Mouse (Mus musculus) gastrocnemius, adult 8-10 months (tissue): ENCODE results near the gene Zfp27. TPM values are rescaled to one million over a fixed set of nuclear protein-coding genes. Genes with fewer than 3 reads are reported as not detected.
"Not testable (repeated sequence)": the region's sequence is repeated elsewhere in the genome, so short reads cannot be mapped to it uniquely, and the experiment has no call there.

Experiments used
- DNase-seq, 2 experiments: peaks; one replicate each; pipeline ENCODE4 v3.0.0; 2022; ENCODE audit warnings: low spot score in 2 of 2
- microRNA-seq: library from miRNA; unstranded; fragments of <30 nt; microRNA quantifications from one replicate; pipeline ENCODE4 v1.2.0, GENCODE M21; 2022
- total RNA-seq, 4 experiments: library from RNA; stranded (reverse); gene quantifications; 2 replicates each; pipeline ENCODE4 v1.2.4; 2022

Zfp27 gene
- total RNA-seq, 4 experiments from 2014 or later, result 6.5 to 9.3 (median 7.1) TPM

- no peak for DNase-seq
Observed at GRCm38 (mm10) chr7:29890501-29890900, 15.9 kb downstream of the Zfp27 start.

- DNase-seq, result no peak
Observed at GRCm38 (mm10) chr7:29880916-29881315, 25.5 kb downstream of the Zfp27 start.

- no peak for DNase-seq
Observed at GRCm38 (mm10) chr7:29880056-29880455, 26.3 kb downstream of the Zfp27 start.

- DNase-seq, result not testable (repeated sequence)
Observed at GRCm38 (mm10) chr7:29877561-29877960, 28.8 kb downstream of the Zfp27 start.

- no peak for DNase-seq
Observed at GRCm38 (mm10) chr7:29874256-29874655, 32.1 kb downstream of the Zfp27 start.

- no peak for DNase-seq
Observed at GRCm38 (mm10) chr7:29861660-29862059, 44.7 kb downstream of the Zfp27 start.

- peak; percentile 79 to 82 for DNase-seq
Observed at GRCm38 (mm10) chr7:29859532-29860517, 46.5 kb downstream of the Zfp27 start, which contains the start of gene Zfp420. TSS of gene Zfp420 (plus strand) at chr7:29859979.

- peak; percentile 53 to 57 for DNase-seq
Observed at GRCm38 (mm10) chr7:29853219-29853842, 53.0 kb downstream of the Zfp27 start, which contains the start of gene Zfp940. TSS of gene Zfp940 (minus strand) at chr7:29853669.

GRCm38 (mm10) chr7:29852831-29853218 is 53.5 kb downstream of the Zfp27 start:
- DNase-seq, result no peak

- no peak for DNase-seq
Observed at GRCm38 (mm10) chr7:29844616-29845015, 61.8 kb downstream of the Zfp27 start.

Small RNA genes within 50 kb of the gene (microRNA-seq; reads per million reads assigned to microRNA genes)
- not detected for gene Mir7668

Other genes with a start within 250 kb of the Zfp27 start
- not detected for gene Catsperg2, start 179.5 kb downstream of the Zfp27 start, total RNA-seq
- 1 to 10 TPM; 6.6 to 9.1 (median 7.4) TPM for gene Zfp84, start 138.0 kb downstream of the Zfp27 start, total RNA-seq
- 1 to 10 TPM; 1.7 to 2.9 (median 2.5) TPM for gene Zfp30, start 122.6 kb downstream of the Zfp27 start, total RNA-seq
- 1 to 10 TPM; 8.1 to 8.9 (median 8.6) TPM for gene Zfp790, start 90.5 kb downstream of the Zfp27 start, total RNA-seq
- 1 to 10 TPM; 2.6 to 4.6 (median 3.1) TPM for gene Zfp940, start 52.9 kb downstream of the Zfp27 start, total RNA-seq
- gene Zfp420, start 46.6 kb downstream of the Zfp27 start, total RNA-seq, result 1 to 10 TPM; 3.0 to 4.6 (median 3.5) TPM
- 1 to 10 TPM; 5.8 to 7.7 (median 6.9) TPM for gene Zfp383, start 1.7 kb upstream of the Zfp27 start, total RNA-seq
- 1 to 10 TPM; 4.9 to 7.3 (median 6.3) TPM for gene Zfp74, start 47.5 kb upstream of the Zfp27 start, total RNA-seq
- gene Zfp568, start 77.4 kb upstream of the Zfp27 start, total RNA-seq, result 10 to 100 TPM; 10.9 to 22.2 (median 12.3) TPM
- gene Zfp14, start 144.8 kb upstream of the Zfp27 start, total RNA-seq, result 1 to 10 TPM; 1.2 to 2.1 (median 1.6) TPM
- gene Zfp82, start 166.3 kb upstream of the Zfp27 start, total RNA-seq, result 1 to 10 TPM in 3 of 4 experiments, under 1 TPM in 1; 0.19 to 2.2 (median 1.6) TPM
- gene Gm26920, start 183.8 kb upstream of the Zfp27 start, total RNA-seq, result 1 to 10 TPM in 1 of 4 experiments, not detected in 3; 1.9 TPM
- gene Zfp566, start 184.0 kb upstream of the Zfp27 start, total RNA-seq, result 1 to 10 TPM; 2.3 to 3.7 (median 3.0) TPM
- 10 to 100 TPM; 34.0 to 49.3 (median 42.0) TPM for gene Zfp260, start 188.2 kb upstream of the Zfp27 start, total RNA-seq
- 1 to 10 TPM in 1 of 4 experiments, under 1 TPM in 3; 0.87 to 1.1 (median 0.95) TPM for gene Zfp382, start 215.4 kb upstream of the Zfp27 start, total RNA-seq